Mouse (Mus musculus) embryonic facial prominence, embryonic 14.5 days (tissue): ENCODE data around the gene Kcna5. TPM values are rescaled to one million over a fixed set of nuclear protein-coding genes. Genes with fewer than 3 reads are reported as not detected.
A peak's percentile ranks its signal among the peaks of the same experiment; 100 is the strongest.

ENCODE experiments used
- ATAC-seq: fragments of 200-750 bp; cut with Nextera tagmentation; 2 replicates; pipeline ENCODE4 v1.8.0; 2017; ENCODE audit warnings: low read depth, moderate number of reproducible peaks, moderate TSS enrichment
- DNase-seq: peaks from one replicate; pipeline ENCODE4 v3.0.0-alpha.2; 2015; ENCODE audit warnings: low spot score
- H3K27ac ChIP-seq: fragments of 300-500 bp; sonication (generic); replicated peaks from 2 replicates; pipeline ENCODE4 v1.5.1; 2014; ENCODE audit warnings: low read depth, mild to moderate bottlenecking, low read length, moderate library complexity
- H3K27me3 ChIP-seq: fragments of 300-500 bp; sonication (generic); replicated peaks from 2 replicates; pipeline ENCODE4 v1.6.1; 2014; ENCODE audit warnings: low read length; ENCODE audit not compliant: control insufficient read depth, insufficient read depth
- H3K36me3 ChIP-seq: fragments of 300-500 bp; sonication (generic); 2 replicates; pipeline ENCODE4 v1.6.1; 2014; ENCODE audit warnings: low read length, mixed read lengths; ENCODE audit not compliant: control insufficient read depth, insufficient read depth
- H3K4me1 ChIP-seq: fragments of 300-500 bp; sonication (generic); 2 replicates; pipeline ENCODE4 v1.6.1; 2014; ENCODE audit warnings: antibody characterized with exemption, low read length; ENCODE audit not compliant: control insufficient read depth, insufficient read depth
- H3K4me2 ChIP-seq: fragments of 300-500 bp; sonication (generic); 2 replicates; pipeline ENCODE4 v1.6.1; 2014; ENCODE audit warnings: low read depth, mild to moderate bottlenecking, low read length, moderate library complexity, mixed read lengths
- H3K4me3 ChIP-seq: fragments of 300-500 bp; sonication (generic); 2 replicates; pipeline ENCODE4 v1.5.1; 2014; ENCODE audit warnings: low read depth, mild to moderate bottlenecking, low read length
- H3K9ac ChIP-seq: fragments of 300-500 bp; sonication (generic); 2 replicates; pipeline ENCODE4 v1.6.1; 2014; ENCODE audit warnings: low read depth, mild to moderate bottlenecking, low read length, moderate library complexity, mixed read lengths
- H3K9me3 ChIP-seq: fragments of 300-500 bp; sonication (generic); 2 replicates; pipeline ENCODE4 v1.6.1; 2016; ENCODE audit warnings: low read length; ENCODE audit not compliant: control insufficient read depth
- WGBS: fragments of 180-500 bp; shearing (Covaris S2); extraction: QIAGEN DNeasy Blood & Tissue Kit; methylation state at CpG from one replicate; pipeline ENCODE4 v1.1.7; 2014; 5-methylcytosine and 5-hydroxymethylcytosine counted together
- polyA plus RNA-seq: library from polyadenylated mRNA; unstranded; fragments of >200 nt; fragmentation: Nextera tagmentation; extraction: Ambion mirVana; gene quantifications from 2 replicates; pipeline ENCODE4 v1.2.1, GENCODE M21; 2014

Kcna5 gene
- polyA plus RNA-seq, 1 experiment from 2014 or later: 6.8 TPM

DNA sequence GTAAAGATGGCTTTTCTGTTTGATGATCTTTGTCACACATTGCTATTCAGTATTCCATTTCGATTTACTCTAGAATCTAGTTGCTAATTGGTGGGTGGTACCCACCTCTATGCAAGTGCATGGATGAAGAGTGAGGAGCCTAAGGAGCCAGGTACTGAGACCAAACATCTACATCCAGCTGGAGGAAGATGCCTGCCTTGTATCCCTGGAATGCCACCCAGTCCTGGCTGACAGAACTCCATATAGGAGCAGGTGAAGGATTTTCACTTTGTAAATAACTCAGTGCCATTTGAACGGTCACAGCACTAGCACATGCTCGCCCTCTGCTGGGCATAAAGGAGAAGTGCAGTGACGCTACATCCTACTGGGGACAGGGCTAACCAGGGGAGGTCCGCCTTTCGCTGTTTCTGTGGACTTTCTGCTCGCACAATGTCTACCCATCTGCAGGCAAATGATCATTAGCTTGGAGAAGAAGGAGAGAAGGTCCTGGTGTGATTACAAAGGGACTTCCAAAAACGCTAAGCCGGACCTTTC, 16.7 kb upstream of the Kcna5 start:
- no peak overlapping the region for H3K27ac ChIP-seq
- peak; percentile 65 for DNase-seq
- H3K4me2 ChIP-seq: no peak overlapping the region
- no peak overlapping the region for H3K9ac ChIP-seq
- H3K27me3 ChIP-seq: peaks cover 12% of the 10 kb centered on the region; the same call in 1 of the 2 replicates
- H3K4me3 ChIP-seq: no peak overlapping the region
- no peaks in the 10 kb centered on the region for H3K4me1 ChIP-seq
- WGBS: 16% methylated on average over 9 of the region's 9 CpGs
- no peaks in the 10 kb centered on the region for H3K36me3 ChIP-seq
- peak; percentile 63; the same call in 1 of the 2 replicates for ATAC-seq
- H3K9me3 ChIP-seq: no peaks in the 10 kb centered on the region

DNA sequence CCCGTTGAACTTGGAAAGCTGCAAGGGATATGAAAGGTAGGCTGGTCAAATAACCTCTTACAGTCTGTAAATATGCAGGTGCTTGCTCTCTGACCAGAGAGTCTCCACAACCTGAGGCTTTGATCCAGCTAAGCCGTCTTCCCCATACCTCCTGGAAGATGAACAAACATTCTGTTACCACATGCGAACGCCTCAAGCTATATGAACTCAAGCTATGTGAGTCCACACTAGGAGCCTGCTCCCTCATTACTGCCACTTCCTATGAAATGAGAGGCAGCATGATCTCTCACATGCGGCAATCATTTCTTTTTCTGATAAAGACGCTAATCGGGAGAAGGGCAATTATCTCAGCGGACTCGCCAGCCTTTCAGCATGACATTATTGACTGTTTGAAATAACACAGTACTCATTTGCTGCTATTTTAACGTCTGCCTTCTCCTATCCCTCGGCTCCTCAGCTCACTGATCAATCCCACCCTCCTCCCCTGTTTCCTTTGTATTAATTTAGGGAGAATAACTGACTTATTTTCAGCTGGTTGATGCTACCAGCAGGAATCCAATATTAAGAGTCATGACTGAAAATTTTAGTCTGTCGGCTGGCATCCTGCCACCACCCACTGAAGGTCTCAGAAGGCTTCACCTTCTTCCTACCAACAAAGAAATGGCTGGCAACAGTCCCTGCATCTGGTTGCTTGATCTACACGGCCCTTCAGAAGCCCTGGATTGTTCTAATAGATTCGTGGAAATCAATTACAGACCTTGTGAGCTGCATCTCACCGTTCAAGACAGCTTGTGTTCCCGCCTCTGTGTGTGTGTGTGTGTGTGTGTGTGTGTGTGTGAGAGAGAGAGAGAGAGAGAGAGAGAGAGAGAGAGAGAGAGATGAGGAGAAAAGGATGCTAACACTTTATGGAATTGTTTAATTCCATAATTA, 9.2 kb upstream of the Kcna5 start:
- no peak for DNase-seq
- no peaks in the 10 kb centered on the region for H3K27me3 ChIP-seq
- no peaks in the 10 kb centered on the region for H3K36me3 ChIP-seq
- no peak overlapping the region for H3K9ac ChIP-seq
- WGBS: 50% methylated on average over 16 of the region's 16 CpGs
- no peaks in the 10 kb centered on the region for H3K9me3 ChIP-seq
- no peak; the same call in 1 of the 2 replicates for ATAC-seq
- no peak overlapping the region for H3K4me2 ChIP-seq
- no peak overlapping the region for H3K4me3 ChIP-seq
- H3K27ac ChIP-seq: no peak overlapping the region
- 0 out of 2 replicates have a peak, but pooled peaks cover 4% of the 10 kb centered on the region for H3K4me1 ChIP-seq

DNA sequence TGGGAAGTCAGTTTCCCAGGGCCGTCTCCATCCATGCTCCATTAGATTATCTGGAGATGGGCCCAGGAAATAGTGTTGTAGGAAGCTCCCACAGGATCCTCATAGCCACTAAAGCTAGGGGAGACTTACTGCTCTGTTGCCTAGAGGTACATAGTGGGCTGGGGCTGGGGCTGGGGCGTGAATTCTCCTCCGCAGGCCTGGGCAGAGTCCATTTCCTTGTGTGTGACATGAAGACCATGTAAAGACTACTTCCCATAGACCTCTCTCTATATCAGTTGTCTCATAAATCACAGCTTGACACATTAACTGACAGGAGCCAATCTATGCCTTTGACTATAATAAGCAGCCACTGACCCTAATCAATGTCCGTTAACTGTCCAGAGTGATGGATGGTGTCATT, 7.5 kb upstream of the Kcna5 start:
- DNase-seq: no peak
- Histone ChIP-seq H3K27me3 (no peaks in the 10 kb centered on the region), H3K4me3 (no peak overlapping the region), H3K36me3 (no peaks in the 10 kb centered on the region), H3K4me1 (0 out of 2 replicates have a peak, but pooled peaks cover 4% of the 10 kb centered on the region), H3K27ac (no peak overlapping the region), H3K4me2 (no peak overlapping the region), H3K9me3 (no peaks in the 10 kb centered on the region), H3K9ac (no peak overlapping the region)
- WGBS: 82% methylated on average over 4 of the region's 4 CpGs
- no peak for ATAC-seq

DNA sequence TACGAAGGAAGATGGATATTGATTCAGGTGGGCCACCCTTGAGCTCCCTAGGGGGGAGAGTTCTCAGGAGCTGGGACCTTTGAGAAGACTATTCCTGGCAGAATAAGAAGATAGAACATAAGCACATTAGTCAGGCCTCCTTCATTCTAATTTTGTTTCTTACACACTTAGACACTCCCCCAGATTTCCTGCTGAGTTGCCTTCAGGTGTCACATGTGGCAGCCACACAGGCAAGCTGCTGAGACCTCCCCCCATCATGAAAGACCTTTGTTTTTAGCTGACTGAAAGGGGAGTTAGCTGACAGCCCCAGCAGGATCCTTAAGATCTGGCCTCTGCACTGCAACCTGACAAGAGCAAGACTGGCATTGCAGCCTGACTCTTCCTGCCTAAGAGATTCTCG, 2.3 kb upstream of the Kcna5 start:
- ATAC-seq: no peak
- no peaks in the 10 kb centered on the region for H3K9me3 ChIP-seq

GRCm38 (mm10) chr6:126536926-126537325, 1.7 kb upstream of the Kcna5 start:
- Histone ChIP-seq H3K36me3 (no peaks in the 10 kb centered on the region), H3K4me3 (no peak overlapping the region), H3K4me1 (peaks cover 29% of the 10 kb centered on the region), H3K9ac (no peak overlapping the region), H3K9me3 (no peaks in the 10 kb centered on the region), H3K27me3 (peaks cover 22% of the 10 kb centered on the region), H3K4me2 (no peak overlapping the region), H3K27ac (peak overlapping the region; percentile 49; the same call in 1 of the 2 replicates)
- WGBS: 61% methylated on average over 4 of the region's 4 CpGs
- ATAC-seq (no peak), DNase-seq (no peak)

More for the DNA sequence above, 2.3 kb upstream of the Kcna5 start:
- H3K36me3 ChIP-seq: no peaks in the 10 kb centered on the region
- H3K4me3 ChIP-seq: no peak overlapping the region
- H3K4me2 ChIP-seq: no peak overlapping the region
- H3K27ac ChIP-seq: no peak overlapping the region
- no peak overlapping the region for H3K9ac ChIP-seq
- peaks cover 29% of the 10 kb centered on the region for H3K4me1 ChIP-seq
- WGBS: 31% methylated on average over 2 of the region's 2 CpGs
- H3K27me3 ChIP-seq: peaks cover 22% of the 10 kb centered on the region
- no peak for DNase-seq

- ATAC-seq (peak; percentile 45), DNase-seq (peak; percentile 65)
- peak overlapping the region; percentile 65; the same call in 1 of the 2 replicates for H3K4me2 ChIP-seq
- H3K9ac ChIP-seq: no peak overlapping the region
- 31% methylated on average over 1 of the region's 1 CpGs for WGBS
- H3K9me3 ChIP-seq: no peaks in the 10 kb centered on the region
- peaks cover 22% of the 10 kb centered on the region for H3K27me3 ChIP-seq
- H3K36me3 ChIP-seq: no peaks in the 10 kb centered on the region
- H3K4me1 ChIP-seq: peaks cover 25% of the 10 kb centered on the region
- H3K27ac ChIP-seq: peak overlapping the region; percentile 49
- no peak overlapping the region for H3K4me3 ChIP-seq
Measured at GRCm38 (mm10) chr6:126535911-126536270, 679 bp upstream of the Kcna5 start.

- Histone ChIP-seq H3K27me3 (peaks cover 22% of the 10 kb centered on the region), H3K4me2 (peak overlapping the region; percentile 65), H3K9me3 (no peaks in the 10 kb centered on the region), H3K9ac (peak overlapping the region; percentile 61), H3K36me3 (no peaks in the 10 kb centered on the region), H3K4me1 (peaks cover 25% of the 10 kb centered on the region), H3K27ac (peak overlapping the region; percentile 49), H3K4me3 (peak overlapping the region; percentile 33)
- DNase-seq: no peak
- 12% methylated on average over 31 of the region's 31 CpGs for WGBS
- 0 out of 2 replicates have a peak, but pooled peaks have one; percentile 0 for ATAC-seq
Measured at GRCm38 (mm10) chr6:126534531-126535207, 543 bp downstream of the Kcna5 start.

GRCm38 (mm10) chr6:126531306-126531705, 3.9 kb downstream of the Kcna5 start:
- H3K27me3 ChIP-seq: peaks cover 22% of the 10 kb centered on the region
- 63% methylated on average over 4 of the region's 4 CpGs for WGBS
- ATAC-seq: no peak

More at GRCm38 (mm10) chr6:126531306-126531705, 3.9 kb downstream of the Kcna5 start:
- DNase-seq: no peak
- H3K9me3 ChIP-seq: no peaks in the 10 kb centered on the region
- no peak overlapping the region for H3K4me2 ChIP-seq
- no peak overlapping the region for H3K4me3 ChIP-seq
- peaks cover 21% of the 10 kb centered on the region for H3K4me1 ChIP-seq
- H3K9ac ChIP-seq: no peak overlapping the region
- H3K27ac ChIP-seq: no peak overlapping the region
- no peaks in the 10 kb centered on the region for H3K36me3 ChIP-seq
